Mouse (Mus musculus) ES-E14 (cell line): ENCODE measurements around the gene Car14.

Experiments used
- CHD2 ChIP-seq: IDR thresholded peaks from 2 replicates; pipeline ENCODE4 v1.6.1; 2014; ENCODE audit warnings: mild to moderate bottlenecking, low read depth, low read length, inconsistent platforms
- MAFK ChIP-seq: IDR thresholded peaks from 2 replicates; pipeline ENCODE4 v1.6.1; 2014; ENCODE audit warnings: mild to moderate bottlenecking, low read depth, low read length, inconsistent platforms; ENCODE audit not compliant: insufficient read depth

DNA sequence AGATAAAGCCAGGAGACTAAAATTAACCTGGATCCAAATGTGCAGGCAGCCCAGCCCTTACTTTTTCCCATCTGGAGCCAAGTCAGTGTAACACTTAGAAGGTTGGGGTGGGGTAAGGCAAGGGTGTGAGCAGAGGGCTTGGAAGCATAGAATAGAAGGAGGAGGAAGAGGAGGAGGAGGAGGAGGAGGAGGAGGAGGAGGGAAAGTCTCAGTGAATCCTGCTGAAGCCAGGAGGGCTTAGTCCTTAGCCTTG lies 2.2 kb downstream of the Car14 start:
- TF ChIP-seq CHD2 = no peak
- no peak for TF ChIP-seq MAFK
